Mouse (Mus musculus): ENCODE results near the gene Ccin. TPM values are rescaled to one million over a fixed set of nuclear protein-coding genes. Genes with fewer than 3 reads are reported as not detected.

Ccin gene
- total and polyA plus RNA-seq, 3 experiments = not detected

DNA sequence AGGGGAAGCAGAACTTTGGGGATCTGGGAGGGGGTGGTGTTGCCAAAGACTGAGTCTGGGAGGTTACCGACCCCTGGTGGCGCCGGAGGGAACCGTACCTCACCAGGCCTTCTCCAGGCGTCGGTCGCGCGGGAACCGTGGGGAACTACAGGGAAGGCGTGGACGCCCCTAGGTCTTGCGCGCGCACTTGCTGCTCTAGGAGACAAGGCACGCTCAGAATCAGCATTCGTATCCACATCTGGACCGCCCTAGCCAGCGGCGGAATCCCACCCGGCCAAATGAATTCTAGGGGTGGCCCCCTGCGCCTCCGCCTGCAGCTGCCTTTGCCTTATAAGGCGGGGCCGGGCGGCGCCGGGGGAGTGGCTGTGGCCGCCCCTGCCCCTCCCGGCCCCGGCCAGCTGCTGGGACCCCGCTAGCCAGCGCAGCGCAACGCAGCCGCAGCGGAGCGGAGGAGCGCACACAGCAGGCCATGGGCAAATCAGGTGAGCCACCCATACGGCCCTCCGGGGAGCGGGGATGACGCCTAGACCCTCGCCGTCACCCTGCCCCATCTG is 25.9 kb upstream of the Ccin start, which contains the start of gene Glipr2:
Gene Glipr2 (plus strand): TSS at position 110 of the 554 bp plus-strand sequence.
- no peaks in the 10 kb centered on the region for H3K9me3 ChIP-seq (replicated peaks)
- peaks cover 12% of the 10 kb centered on the region for H3K27me3 ChIP-seq (ENCODE audit: insufficient read depth, low read length)
- no peak for TF ChIP-seq GATA1 (IDR thresholded peaks at IDR 0.05; ENCODE audit: borderline replicate concordance, low read length)
- peak; percentile 85 for TF ChIP-seq CTCF (IDR thresholded peaks at IDR 0.05; ENCODE audit: low read depth, low read length)
- no peak for TF ChIP-seq TAL1 (conservative IDR thresholded peaks at IDR 0.05; ENCODE audit: low read depth, low read length)
- peak; percentile 82 for DNase-seq (ENCODE audit: low spot score)
- peaks cover 59% of the 10 kb centered on the region for H3K4me1 ChIP-seq (ENCODE audit: insufficient read depth, low read depth, low read length)
- peaks cover 9% of the 10 kb centered on the region for H3K36me3 ChIP-seq (replicated peaks)
- H3K4me3 ChIP-seq (ENCODE audit: low read depth, low read length) = peak within 1 kb of the TSS; percentile 95
- ATAC-seq (ENCODE audit: extremely low read depth, insufficient number of reproducible peaks, low FRiP score, poor library complexity, severe bottlenecking) = peak; percentile 55

- ATAC-seq (ENCODE audit: extremely low read depth, insufficient number of reproducible peaks, low FRiP score, poor library complexity, severe bottlenecking) = no peak
- no peaks in the 10 kb centered on the region for H3K9me3 ChIP-seq (replicated peaks)
- peaks cover 9% of the 10 kb centered on the region for H3K27me3 ChIP-seq (ENCODE audit: insufficient read depth, low read length)
- H3K36me3 ChIP-seq (replicated peaks) = peaks cover 15% of the 10 kb centered on the region
- peak overlapping the region; percentile 95 for H3K4me3 ChIP-seq (ENCODE audit: low read depth, low read length)
- TF ChIP-seq GATA1 (IDR thresholded peaks at IDR 0.05; ENCODE audit: borderline replicate concordance, low read length) (no peak), GATA2 (IDR thresholded peaks at IDR 0.05; ENCODE audit: borderline replicate concordance, low read depth, low read length) (no peak)
- peak; percentile 39 for DNase-seq (ENCODE audit: low spot score)
- peaks cover 65% of the 10 kb centered on the region for H3K4me1 ChIP-seq (ENCODE audit: insufficient read depth, low read depth, low read length)
Observed at GRCm38 (mm10) chr4:43957846-43958461, 25.3 kb upstream of the Ccin start.

- H3K27me3 ChIP-seq (ENCODE audit: insufficient read depth, low read length) = peaks cover 6% of the 10 kb centered on the region
- peak overlapping the region; percentile 95; the same call in 1 of the 2 replicates for H3K4me3 ChIP-seq (ENCODE audit: low read depth, low read length)
- TF ChIP-seq POLR2AphosphoS5 (IDR thresholded peaks at IDR 0.05; ENCODE audit: insufficient replicate concordance, low read depth, low read length) (no peak), TAL1 (conservative IDR thresholded peaks at IDR 0.05; ENCODE audit: low read depth, low read length) (no peak), CTCF (IDR thresholded peaks at IDR 0.05; ENCODE audit: low read depth, low read length) (no peak), GATA1 (IDR thresholded peaks at IDR 0.05; ENCODE audit: borderline replicate concordance, low read length) (no peak), GATA2 (IDR thresholded peaks at IDR 0.05; ENCODE audit: borderline replicate concordance, low read depth, low read length) (no peak)
- peaks cover 25% of the 10 kb centered on the region for H3K36me3 ChIP-seq (replicated peaks)
- H3K9me3 ChIP-seq (replicated peaks) = no peaks in the 10 kb centered on the region
- peak; percentile 23 for ATAC-seq (ENCODE audit: extremely low read depth, insufficient number of reproducible peaks, low FRiP score, poor library complexity, severe bottlenecking)
- peaks cover 82% of the 10 kb centered on the region for H3K4me1 ChIP-seq (ENCODE audit: insufficient read depth, low read depth, low read length)
- DNase-seq (ENCODE audit: low spot score) = peak; percentile 45
Observed at GRCm38 (mm10) chr4:43959523-43960179, 23.6 kb upstream of the Ccin start.

DNA sequence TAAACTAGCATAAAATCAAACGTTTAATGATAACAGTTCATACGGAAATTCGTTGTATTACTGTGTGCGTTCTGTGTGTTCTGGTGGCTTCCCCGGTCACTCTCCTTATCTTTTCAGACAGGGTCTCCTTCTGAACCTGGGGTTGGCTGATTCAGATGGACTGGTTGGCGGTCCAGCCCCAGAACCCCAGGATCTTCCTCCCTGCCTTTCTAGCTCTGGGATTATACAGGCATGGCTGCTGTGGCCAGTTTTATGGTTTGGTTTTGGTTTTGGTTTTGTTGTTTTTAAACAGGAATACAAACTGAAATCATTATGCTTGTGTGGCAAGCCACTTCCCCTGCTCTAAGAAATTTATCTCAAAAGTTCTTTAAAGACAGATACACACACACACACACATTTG is 23.1 kb upstream of the Ccin start:
- ATAC-seq (ENCODE audit: extremely low read depth, insufficient number of reproducible peaks, low FRiP score, poor library complexity, severe bottlenecking) = peak; percentile 37

DNA sequence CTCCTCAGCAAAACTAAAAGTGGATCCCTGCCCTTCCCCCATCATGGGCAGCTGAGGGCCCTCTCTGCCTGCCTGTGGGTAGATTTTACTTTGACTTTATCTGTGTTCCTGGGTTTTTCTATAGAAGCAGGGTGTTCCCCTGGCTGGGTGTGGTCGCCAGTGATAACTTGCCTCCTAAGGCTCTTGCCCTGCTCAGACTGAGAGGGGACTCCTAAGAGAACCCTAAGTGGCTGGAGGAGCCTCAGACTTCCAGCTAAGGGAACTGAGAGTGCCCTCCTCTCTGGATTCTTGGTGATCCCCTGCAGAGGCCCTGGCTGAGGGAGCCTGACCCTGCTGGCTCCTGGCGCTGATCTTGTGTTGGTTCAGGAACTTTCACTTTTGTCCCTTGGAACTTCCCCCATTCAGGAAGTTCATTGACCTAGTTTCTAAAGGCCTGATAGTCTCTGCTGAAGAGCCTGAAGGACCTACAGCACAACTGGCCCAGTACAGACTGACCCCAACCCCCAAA is 18.9 kb upstream of the Ccin start:
- ATAC-seq (ENCODE audit: extremely low read depth, insufficient number of reproducible peaks, low FRiP score, poor library complexity, severe bottlenecking) = peak; percentile 58
- H3K4me3 ChIP-seq (ENCODE audit: low read depth, low read length) = peak overlapping the region; percentile 63; the same call in 1 of the 2 replicates
- peaks cover 96% of the 10 kb centered on the region for H3K4me1 ChIP-seq (ENCODE audit: insufficient read depth, low read depth, low read length)
- H3K36me3 ChIP-seq (replicated peaks) = peaks cover 64% of the 10 kb centered on the region
- H3K9me3 ChIP-seq (replicated peaks) = no peaks in the 10 kb centered on the region
- DNase-seq (ENCODE audit: low spot score) = peak; percentile 83
- TF ChIP-seq POLR2AphosphoS5 (IDR thresholded peaks at IDR 0.05; ENCODE audit: insufficient replicate concordance, low read depth, low read length) (no peak), CTCF (IDR thresholded peaks at IDR 0.05; ENCODE audit: low read depth, low read length) (no peak), GATA2 (IDR thresholded peaks at IDR 0.05; ENCODE audit: borderline replicate concordance, low read depth, low read length) (no peak), GATA1 (IDR thresholded peaks at IDR 0.05; ENCODE audit: borderline replicate concordance, low read length) (no peak), TAL1 (conservative IDR thresholded peaks at IDR 0.05; ENCODE audit: low read depth, low read length) (peak; percentile 46; the same call in 1 of the 2 replicates)
- H3K27me3 ChIP-seq (ENCODE audit: insufficient read depth, low read length) = no peaks in the 10 kb centered on the region

More for the DNA sequence above, 23.1 kb upstream of the Ccin start:
- TF ChIP-seq TAL1 (conservative IDR thresholded peaks at IDR 0.05; ENCODE audit: low read depth, low read length) (peak; percentile 72), POLR2AphosphoS5 (IDR thresholded peaks at IDR 0.05; ENCODE audit: insufficient replicate concordance, low read depth, low read length) (no peak)
- DNase-seq (ENCODE audit: low spot score) = peak; percentile 49
- Histone ChIP-seq H3K36me3 (replicated peaks) (peaks cover 29% of the 10 kb centered on the region), H3K9me3 (replicated peaks) (no peaks in the 10 kb centered on the region), H3K4me3 (ENCODE audit: low read depth, low read length) (peak overlapping the region; percentile 95; the same call in 1 of the 2 replicates), H3K4me1 (ENCODE audit: insufficient read depth, low read depth, low read length) (peaks cover 88% of the 10 kb centered on the region), H3K27me3 (ENCODE audit: insufficient read depth, low read length) (peaks cover 6% of the 10 kb centered on the region)

- H3K4me3 ChIP-seq (ENCODE audit: low read depth, low read length) = peak overlapping the region; percentile 56; the same call in 1 of the 2 replicates
- no peak for DNase-seq (ENCODE audit: low spot score)
Observed at GRCm38 (mm10) chr4:43964951-43965684, 18.2 kb upstream of the Ccin start.

More at GRCm38 (mm10) chr4:43964951-43965684, 18.2 kb upstream of the Ccin start:
- peaks cover 71% of the 10 kb centered on the region for H3K36me3 ChIP-seq (replicated peaks)
- ATAC-seq (ENCODE audit: extremely low read depth, insufficient number of reproducible peaks, low FRiP score, poor library complexity, severe bottlenecking) = no peak
- H3K27me3 ChIP-seq (ENCODE audit: insufficient read depth, low read length) = no peaks in the 10 kb centered on the region
- no peaks in the 10 kb centered on the region for H3K9me3 ChIP-seq (replicated peaks)
- peaks cover 96% of the 10 kb centered on the region for H3K4me1 ChIP-seq (ENCODE audit: insufficient read depth, low read depth, low read length)
- TF ChIP-seq CTCF (IDR thresholded peaks at IDR 0.05; ENCODE audit: low read depth, low read length) (no peak), POLR2AphosphoS5 (IDR thresholded peaks at IDR 0.05; ENCODE audit: insufficient replicate concordance, low read depth, low read length) (no peak), GATA1 (IDR thresholded peaks at IDR 0.05; ENCODE audit: borderline replicate concordance, low read length) (no peak), GATA2 (IDR thresholded peaks at IDR 0.05; ENCODE audit: borderline replicate concordance, low read depth, low read length) (no peak), TAL1 (conservative IDR thresholded peaks at IDR 0.05; ENCODE audit: low read depth, low read length) (no peak)

Data from G1E (cell line).